Mouse (Mus musculus) lung, adult 2 months (tissue): ENCODE data around the gene Ppm1e. TPM values are rescaled to one million over a fixed set of nuclear protein-coding genes. Genes with fewer than 3 reads are reported as not detected.

Experiments used
- DNase-seq: peaks from one replicate; pipeline ENCODE4 v3.0.0; 2022
- H3K4me1 ChIP-seq: fragments of 200-500 bp; 2 replicates; pipeline ENCODE4 v1.6.1; 2011; ENCODE audit warnings: low read length; ENCODE audit not compliant: control insufficient read depth, insufficient read depth
- H3K4me3 ChIP-seq: fragments of 200-500 bp; replicated peaks from 2 replicates; pipeline ENCODE3; 2011; ENCODE audit warnings: low read depth, mild to moderate bottlenecking, control low read depth, low read length; ENCODE audit errors: extremely low read depth
- CTCF ChIP-seq: fragments of 200-500 bp; IDR thresholded peaks from 2 replicates; pipeline ENCODE4 v1.5.1; 2011; ENCODE audit warnings: mild to moderate bottlenecking, low read length, control low read depth; ENCODE audit not compliant: insufficient read depth
- POLR2A ChIP-seq: fragments of 200-500 bp; IDR thresholded peaks from 2 replicates; pipeline ENCODE4 v1.6.1; 2011; ENCODE audit warnings: low read depth, mild to moderate bottlenecking, control low read depth, low read length, borderline replicate concordance; ENCODE audit errors: extremely low read depth
- WGBS: fragments of 180-500 bp; shearing (Covaris S2); methylation state at CpG from one replicate; pipeline ENCODE4 v1.1.7; 2018; 5-methylcytosine and 5-hydroxymethylcytosine counted together
- polyA plus RNA-seq: library from polyadenylated mRNA; depleted of rRNA; stranded (reverse); fragments of >200 nt; gene quantifications from 2 replicates; pipeline ENCODE4 v1.2.3, GENCODE M21; 2012

Gene Ppm1e
- polyA plus RNA-seq, 1 experiment: 0.46 TPM

DNA sequence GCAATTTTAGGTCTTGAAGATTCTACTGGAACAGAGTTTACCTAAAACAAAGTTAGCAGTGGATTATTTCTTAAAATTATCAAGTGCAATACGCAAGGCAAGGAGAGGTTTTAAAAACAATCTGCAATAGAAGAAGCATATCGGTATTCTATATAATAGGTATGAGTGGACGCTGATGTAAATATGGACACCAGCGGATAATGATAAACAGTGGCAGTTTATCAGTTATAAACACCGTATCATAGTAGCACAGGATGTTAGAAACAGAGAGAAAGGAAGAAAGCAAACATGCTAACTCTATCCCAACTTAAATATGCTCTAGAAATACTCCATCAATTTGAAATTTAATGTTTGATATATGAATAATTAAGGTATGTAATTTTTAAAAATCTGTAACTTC is 6.3 kb upstream of the Ppm1e start:
- WGBS: 79% methylated on average over 5 of the region's 5 CpGs
- no peak for DNase-seq
- TF ChIP-seq CTCF (no peak), POLR2A (no peak)

DNA sequence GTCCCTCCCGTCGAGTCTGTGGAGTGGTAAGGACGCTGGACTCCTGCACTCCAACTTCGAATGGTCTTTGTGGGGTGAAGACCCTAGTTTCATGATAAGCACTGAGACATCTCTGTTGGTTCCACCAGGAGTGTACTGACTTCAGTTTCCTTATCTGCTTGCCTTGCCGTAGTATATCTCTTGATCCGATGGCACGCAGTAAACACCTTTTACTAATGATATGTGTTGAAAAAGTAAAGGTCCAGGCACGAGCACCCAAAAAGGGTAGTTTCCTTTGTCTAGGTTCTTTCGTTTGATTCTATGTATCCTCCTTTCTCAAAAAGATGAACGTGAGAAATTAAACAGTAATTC is 414 bp upstream of the Ppm1e start:
- 0 out of 2 replicates have a peak, but pooled peaks cover 2% of the 10 kb centered on the region for H3K4me1 ChIP-seq
- TF ChIP-seq POLR2A (no peak), CTCF (no peak)
- H3K4me3 ChIP-seq: peak overlapping the region; percentile 34
- no peak for DNase-seq
- 10% methylated on average over 10 of the region's 10 CpGs for WGBS

More for the DNA sequence above, 6.3 kb upstream of the Ppm1e start:
- Histone ChIP-seq H3K4me3 (no peak overlapping the region), H3K4me1 (no peaks in the 10 kb centered on the region)

- WGBS: 8% methylated on average over 31 of the region's 31 CpGs
- no peak for DNase-seq
- 0 out of 2 replicates have a peak, but pooled peaks cover 2% of the 10 kb centered on the region for H3K4me1 ChIP-seq
- H3K4me3 ChIP-seq: peak overlapping the region; percentile 34
- TF ChIP-seq CTCF (no peak), POLR2A (no peak)
Measured at GRCm38 (mm10) chr11:87357317-87358300, 1.2 kb downstream of the Ppm1e start.

- H3K4me3 ChIP-seq: no peak overlapping the region
- no peak for DNase-seq
- TF ChIP-seq CTCF (no peak), POLR2A (no peak)
- WGBS: 77% methylated on average over 1 of the region's 1 CpGs
- 0 out of 2 replicates have a peak, but pooled peaks cover 2% of the 10 kb centered on the region for H3K4me1 ChIP-seq
Measured at GRCm38 (mm10) chr11:87354861-87355260, 4.0 kb downstream of the Ppm1e start.

DNA sequence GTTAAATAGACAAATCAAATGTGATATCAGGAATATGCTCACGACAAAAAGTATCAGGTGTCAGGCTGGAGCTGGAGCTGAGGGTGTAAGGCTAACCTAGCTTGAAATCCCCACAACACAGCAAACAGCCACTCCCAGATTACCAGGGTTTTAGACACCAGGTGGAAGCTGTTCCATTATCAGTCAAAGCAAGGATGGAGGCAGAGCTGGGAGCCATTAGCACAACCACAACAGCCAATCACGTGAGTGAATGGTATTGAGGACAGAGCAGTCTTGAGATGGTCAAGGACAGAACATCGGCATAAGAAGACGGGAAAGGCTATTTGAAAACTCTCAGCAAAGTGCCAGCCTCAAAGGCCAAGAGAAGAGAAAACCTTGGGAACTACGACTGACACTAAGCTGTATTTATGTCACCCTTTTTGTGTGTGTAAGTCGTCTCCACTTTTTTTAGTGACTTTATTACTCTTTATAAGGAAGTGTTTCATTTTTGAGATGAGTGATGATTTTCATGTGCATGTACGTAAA is 5.1 kb downstream of the Ppm1e start:
- 83% methylated on average over 7 of the region's 7 CpGs for WGBS
- no peak for DNase-seq
- Histone ChIP-seq H3K4me1 (0 out of 2 replicates have a peak, but pooled peaks cover 2% of the 10 kb centered on the region), H3K4me3 (no peak overlapping the region)
- TF ChIP-seq POLR2A (no peak), CTCF (no peak)

GRCm38 (mm10) chr11:87326381-87326780 is 32.4 kb downstream of the Ppm1e start:
- Histone ChIP-seq H3K4me1 (no peaks in the 10 kb centered on the region), H3K4me3 (no peak overlapping the region)
- no peak for TF ChIP-seq POLR2A
- TF ChIP-seq CTCF: no peak
- 73% methylated on average over 3 of the region's 3 CpGs for WGBS
- DNase-seq: no peak

GRCm38 (mm10) chr11:87322558-87322957 is 36.3 kb downstream of the Ppm1e start:
- DNase-seq: no peak
- H3K4me3 ChIP-seq: no peak overlapping the region
- no peaks in the 10 kb centered on the region for H3K4me1 ChIP-seq
- 59% methylated on average over 8 of the region's 8 CpGs for WGBS
- no peak for TF ChIP-seq CTCF
- TF ChIP-seq POLR2A: no peak

- TF ChIP-seq POLR2A (no peak), CTCF (no peak)
- 29% methylated on average over 5 of the region's 5 CpGs for WGBS
- DNase-seq: no peak
- H3K4me1 ChIP-seq: no peaks in the 10 kb centered on the region
- H3K4me3 ChIP-seq: no peak overlapping the region
Measured at GRCm38 (mm10) chr11:87320007-87320406, 38.8 kb downstream of the Ppm1e start.

DNA sequence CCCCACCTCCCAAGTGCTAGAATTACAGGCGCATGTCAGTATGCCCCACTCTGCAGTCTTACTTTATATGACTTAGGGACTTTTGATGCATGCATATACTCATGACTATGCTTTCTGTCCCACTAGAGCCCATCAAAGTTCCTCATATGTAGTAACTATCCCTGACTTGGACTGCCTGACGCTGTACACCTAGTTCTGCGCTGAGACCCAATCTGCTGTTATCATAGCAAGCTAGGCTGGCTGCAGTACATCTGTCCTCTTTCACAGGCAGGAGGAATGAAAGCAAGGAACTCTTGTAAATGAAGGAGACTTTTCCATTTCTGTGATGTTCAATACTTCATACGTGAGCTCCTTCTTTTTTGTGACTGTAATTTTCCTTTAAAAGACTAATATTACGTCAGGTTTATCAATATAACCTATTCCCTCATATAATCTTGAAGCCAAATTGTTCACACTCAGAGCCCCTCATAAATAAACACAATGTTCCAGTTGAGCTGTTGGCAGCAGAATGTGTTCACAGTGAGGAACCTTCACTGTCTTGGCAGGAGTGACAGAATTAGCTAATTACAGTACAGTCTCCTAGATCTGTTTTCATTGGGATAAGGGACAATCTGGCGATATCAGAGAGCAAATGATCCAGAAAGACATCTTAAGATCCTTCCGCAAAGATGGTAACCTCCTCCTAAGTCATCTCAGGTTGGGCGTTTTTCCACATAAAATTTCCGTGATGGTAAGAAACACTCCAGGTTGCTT is 39.7 kb downstream of the Ppm1e start:
- 85% methylated on average over 9 of the region's 9 CpGs for WGBS
- no peak for TF ChIP-seq POLR2A
- TF ChIP-seq CTCF: no peak
- no peak for DNase-seq

More for the DNA sequence above, 39.7 kb downstream of the Ppm1e start:
- no peaks in the 10 kb centered on the region for H3K4me1 ChIP-seq
- H3K4me3 ChIP-seq: no peak overlapping the region
